Mouse (Mus musculus): ENCODE measurements around the gene Zfp788. TPM values are rescaled to one million over a fixed set of nuclear protein-coding genes. Genes with fewer than 3 reads are reported as not detected.

Zfp788 gene
- polyA plus RNA-seq, 1 experiment from 2014 or later: 5.0 TPM

Other genes starting within 250 kb of the Zfp788 start
- 9.2 and 10.3 TPM in 2 replicates for gene AI987944, start 239.8 kb upstream of the Zfp788 start, polyA plus RNA-seq (2015; fragmentation: Nextera tagmentation; extraction: Ambion mirVana)
- 0.15 and 0.19 TPM in 2 replicates for gene Vmn2r57, start 184.5 kb upstream of the Zfp788 start, polyA plus RNA-seq (2015; fragmentation: Nextera tagmentation; extraction: Ambion mirVana)
- gene Gm20449, start 133.8 kb upstream of the Zfp788 start, polyA plus RNA-seq (2015; fragmentation: Nextera tagmentation; extraction: Ambion mirVana): 0.09 and 0.13 TPM in 2 replicates
- gene AW146154, start 133.3 kb upstream of the Zfp788 start, polyA plus RNA-seq (2015; fragmentation: Nextera tagmentation; extraction: Ambion mirVana): 5.4 and 6.0 TPM in 2 replicates
- gene Gm6871, start 59.5 kb upstream of the Zfp788 start, polyA plus RNA-seq (2015; fragmentation: Nextera tagmentation; extraction: Ambion mirVana): not detected in 2 replicates
- 5.5 TPM in 2 replicates for gene 2610021A01Rik, start 34.0 kb upstream of the Zfp788 start, polyA plus RNA-seq (2015; fragmentation: Nextera tagmentation; extraction: Ambion mirVana)
- gene Vmn2r58, start 239.5 kb downstream of the Zfp788 start, polyA plus RNA-seq (2015; fragmentation: Nextera tagmentation; extraction: Ambion mirVana): not detected in 2 replicates